Mouse (Mus musculus) C2C12 (cell line): ENCODE results near the gene Slc4a11.

Experiments
- CEBPB ChIP-seq: IDR thresholded peaks from one replicate; pipeline ENCODE4 v1.6.1; 2011; ENCODE audit warnings: low read depth, mild to moderate bottlenecking, control low read depth, moderate library complexity
- CTCF ChIP-seq: IDR thresholded peaks from one replicate; pipeline ENCODE4 v1.5.1; 2011; ENCODE audit not compliant: control insufficient read depth, insufficient read depth, insufficient read length
- FOSL1 ChIP-seq: IDR thresholded peaks from one replicate; pipeline ENCODE4 v1.8.0; 2011; ENCODE audit warnings: mild to moderate bottlenecking, low read length; ENCODE audit not compliant: poor library complexity, insufficient read depth, severe bottlenecking
- MAX ChIP-seq: IDR thresholded peaks from one replicate; pipeline ENCODE4 v1.6.1; 2011; ENCODE audit warnings: mild to moderate bottlenecking, control low read depth
- MYOG ChIP-seq: IDR thresholded peaks from one replicate; pipeline ENCODE4 v1.6.1; 2011; ENCODE audit not compliant: control insufficient read depth, insufficient read length; ENCODE audit errors: extremely low read depth
- USF1 ChIP-seq: IDR thresholded peaks from one replicate; pipeline ENCODE4 v1.6.1; 2011; ENCODE audit warnings: low read depth, mild to moderate bottlenecking, control low read depth, moderate library complexity

- no peak for TF ChIP-seq CTCF
- no peak for TF ChIP-seq MYOG
- TF ChIP-seq CEBPB: no peak
- no peak for TF ChIP-seq MAX
- TF ChIP-seq FOSL1: no peak
- TF ChIP-seq USF1: no peak
These were observed 54.5 kb downstream of the Slc4a11 start, which contains the start of gene Lzts3 for GRCm38 (mm10) chr2:130642684-130643369.
